Mouse (Mus musculus): Measurements from ENCODE around the gene Sel1l3. TPM values are rescaled to one million over a fixed set of nuclear protein-coding genes. Genes with fewer than 3 reads are reported as not detected.

Gene Sel1l3
- polyA plus RNA-seq, 1 experiment from 2014 or later, result 3.8 TPM

DNA sequence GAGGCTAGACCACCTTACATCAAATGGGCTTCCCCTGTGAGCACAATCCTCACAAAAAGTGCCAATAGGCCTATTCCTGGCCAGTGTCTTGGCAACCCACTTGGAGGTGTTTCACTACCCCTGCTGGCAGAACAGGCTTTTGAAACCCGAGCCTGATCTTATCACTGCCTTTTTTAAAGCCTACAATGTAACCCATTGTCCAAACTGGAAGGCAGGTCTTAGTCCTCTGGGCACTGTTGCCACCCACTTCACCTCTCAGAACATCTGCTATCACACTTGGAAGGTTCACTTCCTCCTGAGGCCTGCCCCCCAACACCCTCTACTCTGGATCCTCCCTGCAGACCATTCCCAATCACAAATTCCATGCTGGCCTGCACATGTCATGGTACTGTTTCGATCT is 27.4 kb upstream of the Sel1l3 start:
- no peak overlapping the region for H3K4me3 ChIP-seq (replicated peaks)
- no peaks in the 10 kb centered on the region for H3K36me3 ChIP-seq
- no peak overlapping the region for H3K9ac ChIP-seq (replicated peaks)
- H3K27ac ChIP-seq, result no peak overlapping the region
- H3K4me2 ChIP-seq (replicated peaks), result no peak overlapping the region
- WGBS, result 60% methylated on average over 2 of the region's 2 CpGs
- ATAC-seq, result no peak
- peaks cover 9% of the 10 kb centered on the region; the same call in 1 of the 2 replicates for H3K27me3 ChIP-seq
- H3K9me3 ChIP-seq, result no peaks in the 10 kb centered on the region
- H3K4me1 ChIP-seq (replicated peaks), result peaks cover 16% of the 10 kb centered on the region

DNA sequence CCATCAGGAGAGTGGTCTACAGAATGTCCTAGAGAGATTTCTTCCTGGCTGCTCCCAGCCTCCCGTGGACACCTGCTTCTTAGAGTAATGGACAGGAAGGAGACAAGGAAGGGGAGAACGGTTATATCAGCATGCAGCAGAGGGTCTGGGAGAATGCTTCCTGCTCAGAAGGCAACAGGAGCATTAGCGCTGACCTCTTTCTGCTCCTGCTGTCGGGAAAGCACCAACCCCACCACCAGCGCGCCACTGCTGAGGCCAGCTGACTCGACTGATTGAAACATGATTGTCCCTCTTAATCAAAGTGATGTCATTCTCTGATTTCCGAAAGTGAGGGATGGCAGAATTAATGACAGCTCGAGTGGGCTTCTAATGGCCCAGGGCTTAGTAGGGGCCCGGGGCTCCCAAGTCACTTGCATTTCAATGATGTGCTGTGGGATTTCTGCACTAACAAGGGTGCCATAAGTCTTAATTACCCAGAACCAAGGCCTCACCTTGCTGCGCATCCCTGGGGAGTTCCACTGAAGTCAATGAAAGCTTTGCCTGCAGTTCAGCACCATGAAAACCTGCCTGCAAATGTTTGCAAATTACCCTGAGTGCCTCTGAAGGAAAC is 26.2 kb upstream of the Sel1l3 start:
- H3K36me3 ChIP-seq, result no peaks in the 10 kb centered on the region

DNA sequence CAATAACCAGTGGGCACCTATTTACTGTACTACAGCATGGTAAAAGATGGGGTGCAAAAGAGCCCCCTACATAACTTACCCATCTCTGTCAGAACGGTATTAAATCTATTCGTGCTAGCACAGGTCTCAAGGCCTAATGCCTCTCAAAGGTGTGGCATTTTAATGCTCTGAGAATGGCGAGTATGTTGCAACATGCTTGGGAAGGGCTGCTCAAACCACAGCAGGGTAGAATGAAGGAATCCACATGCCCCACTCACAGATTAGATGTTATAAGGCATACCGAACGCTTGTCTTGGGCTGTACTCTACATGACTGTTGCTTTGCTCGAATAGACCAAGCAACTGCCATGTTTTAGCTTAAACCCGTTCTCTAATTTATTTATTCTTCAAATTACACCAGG is 25.5 kb upstream of the Sel1l3 start:
- ATAC-seq, result no peak
- H3K36me3 ChIP-seq, result no peaks in the 10 kb centered on the region
- no peak overlapping the region for H3K4me2 ChIP-seq (replicated peaks)
- peaks cover 5% of the 10 kb centered on the region; the same call in 1 of the 2 replicates for H3K27me3 ChIP-seq
- no peak overlapping the region for H3K4me3 ChIP-seq (replicated peaks)
- no peaks in the 10 kb centered on the region for H3K9me3 ChIP-seq
- H3K4me1 ChIP-seq (replicated peaks), result peaks cover 19% of the 10 kb centered on the region
- H3K9ac ChIP-seq (replicated peaks), result no peak overlapping the region
- WGBS, result 91% methylated on average over 7 of the region's 7 CpGs
- H3K27ac ChIP-seq, result no peak overlapping the region

More for the DNA sequence above, 26.2 kb upstream of the Sel1l3 start:
- Histone ChIP-seq H3K27ac (no peak overlapping the region; the same call in 1 of the 2 replicates), H3K4me1 (replicated peaks) (peaks cover 19% of the 10 kb centered on the region), H3K27me3 (peaks cover 5% of the 10 kb centered on the region; the same call in 1 of the 2 replicates), H3K9me3 (no peaks in the 10 kb centered on the region), H3K4me2 (replicated peaks) (no peak overlapping the region), H3K4me3 (replicated peaks) (no peak overlapping the region), H3K9ac (replicated peaks) (no peak overlapping the region)
- ATAC-seq, result peak; percentile 34; the same call in 1 of the 2 replicates
- WGBS, result 39% methylated on average over 11 of the region's 11 CpGs

DNA sequence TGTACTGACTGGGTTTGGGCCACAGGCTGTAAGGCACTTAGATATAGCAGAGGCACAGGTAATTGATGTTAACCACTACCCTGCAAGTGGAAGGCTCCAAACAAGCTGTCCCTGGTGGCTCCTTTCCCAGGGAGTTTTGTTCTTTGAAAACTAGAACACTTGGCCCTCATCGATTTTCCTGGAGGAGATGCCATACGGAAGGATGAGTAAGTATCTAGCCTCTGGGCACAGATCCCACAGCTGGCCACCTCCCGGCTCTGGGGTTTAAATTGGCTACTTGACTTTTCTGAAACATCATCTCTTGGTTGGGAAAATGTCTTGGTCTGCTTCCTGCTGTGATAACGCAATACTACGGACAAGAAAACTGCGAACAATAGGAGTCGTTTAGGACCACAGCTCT is 25.0 kb upstream of the Sel1l3 start:
- H3K4me3 ChIP-seq (replicated peaks), result no peak overlapping the region
- H3K4me1 ChIP-seq (replicated peaks), result peaks cover 19% of the 10 kb centered on the region
- no peak for ATAC-seq
- peaks cover 2% of the 10 kb centered on the region; the same call in 1 of the 2 replicates for H3K27me3 ChIP-seq
- no peaks in the 10 kb centered on the region for H3K9me3 ChIP-seq
- H3K36me3 ChIP-seq, result no peaks in the 10 kb centered on the region
- H3K27ac ChIP-seq, result no peak overlapping the region
- WGBS, result 79% methylated on average over 7 of the region's 7 CpGs
- H3K4me2 ChIP-seq (replicated peaks), result no peak overlapping the region
- H3K9ac ChIP-seq (replicated peaks), result no peak overlapping the region

DNA sequence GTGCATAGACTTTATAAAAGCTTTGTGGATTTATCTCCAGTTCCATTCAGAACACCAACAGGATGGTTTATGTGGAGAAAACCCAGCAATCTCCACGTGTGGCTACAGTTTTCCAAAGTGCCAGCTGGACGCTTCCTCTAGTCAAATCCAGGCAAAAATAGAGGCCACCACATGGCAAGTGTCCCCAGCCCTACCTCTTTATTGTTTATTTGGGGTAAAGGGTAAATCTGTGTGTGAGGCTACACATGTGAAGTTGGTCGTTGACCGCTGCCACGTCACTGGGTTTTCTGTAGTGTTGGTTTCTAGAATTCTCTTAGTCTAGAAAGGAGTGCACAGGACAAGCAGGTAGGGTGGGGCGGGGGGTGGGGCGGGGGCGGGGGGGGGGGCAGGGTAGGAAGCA is 23.0 kb upstream of the Sel1l3 start:
- no peak overlapping the region for H3K4me2 ChIP-seq (replicated peaks)
- no peak overlapping the region for H3K4me3 ChIP-seq (replicated peaks)
- 83% methylated on average over 7 of the region's 8 CpGs for WGBS
- no peak overlapping the region for H3K27ac ChIP-seq
- H3K36me3 ChIP-seq, result no peaks in the 10 kb centered on the region
- peaks cover 19% of the 10 kb centered on the region for H3K4me1 ChIP-seq (replicated peaks)
- H3K27me3 ChIP-seq, result no peaks in the 10 kb centered on the region
- ATAC-seq, result no peak
- no peaks in the 10 kb centered on the region for H3K9me3 ChIP-seq
- no peak overlapping the region for H3K9ac ChIP-seq (replicated peaks)

DNA sequence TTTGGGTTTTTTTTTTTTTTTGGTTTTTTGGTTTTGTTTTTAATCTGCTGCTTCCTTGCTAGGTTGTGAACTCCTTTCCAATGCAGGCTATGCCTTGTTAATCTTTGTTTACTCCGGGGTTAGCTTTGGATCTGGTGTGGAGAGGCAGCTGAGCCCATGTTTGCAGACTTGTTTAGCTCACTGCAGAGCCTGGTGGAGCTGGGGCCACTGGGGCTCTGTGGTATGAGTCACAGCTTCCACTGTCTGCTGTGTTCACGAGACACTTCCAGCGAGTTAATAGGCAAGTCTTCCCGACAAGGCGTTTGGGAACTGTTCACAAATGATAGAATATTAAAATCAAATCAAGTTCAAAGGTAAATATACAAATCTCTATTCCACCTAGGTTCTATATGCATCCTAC is 22.4 kb upstream of the Sel1l3 start:
- 51% methylated on average over 5 of the region's 5 CpGs for WGBS
- Histone ChIP-seq H3K4me1 (replicated peaks) (peaks cover 19% of the 10 kb centered on the region), H3K9ac (replicated peaks) (no peak overlapping the region), H3K9me3 (no peaks in the 10 kb centered on the region), H3K4me3 (replicated peaks) (no peak overlapping the region), H3K36me3 (no peaks in the 10 kb centered on the region), H3K27me3 (no peaks in the 10 kb centered on the region), H3K4me2 (replicated peaks) (no peak overlapping the region), H3K27ac (no peak overlapping the region)
- no peak for ATAC-seq

DNA sequence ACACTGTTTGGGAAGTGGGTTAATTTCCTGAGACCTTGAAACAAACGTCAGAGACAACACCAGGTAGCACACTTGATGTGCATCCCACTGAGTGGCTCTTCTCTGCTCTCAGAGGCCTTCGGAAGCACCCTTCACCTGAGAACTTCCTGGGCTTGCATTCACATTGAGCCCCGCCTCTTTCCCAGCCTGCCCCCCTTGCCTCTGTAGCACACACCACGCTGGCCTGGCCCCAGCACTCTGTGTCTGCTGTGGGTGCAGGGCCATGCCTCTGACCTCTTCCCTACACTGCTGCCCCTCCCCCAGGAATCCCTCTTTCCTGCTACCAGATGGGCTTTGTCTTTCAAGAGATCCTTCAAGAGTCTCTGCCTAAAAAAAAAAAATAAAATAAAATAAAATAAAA is 21.8 kb upstream of the Sel1l3 start:
- H3K36me3 ChIP-seq, result no peaks in the 10 kb centered on the region
- ATAC-seq, result no peak
- peaks cover 19% of the 10 kb centered on the region for H3K4me1 ChIP-seq (replicated peaks)

DNA sequence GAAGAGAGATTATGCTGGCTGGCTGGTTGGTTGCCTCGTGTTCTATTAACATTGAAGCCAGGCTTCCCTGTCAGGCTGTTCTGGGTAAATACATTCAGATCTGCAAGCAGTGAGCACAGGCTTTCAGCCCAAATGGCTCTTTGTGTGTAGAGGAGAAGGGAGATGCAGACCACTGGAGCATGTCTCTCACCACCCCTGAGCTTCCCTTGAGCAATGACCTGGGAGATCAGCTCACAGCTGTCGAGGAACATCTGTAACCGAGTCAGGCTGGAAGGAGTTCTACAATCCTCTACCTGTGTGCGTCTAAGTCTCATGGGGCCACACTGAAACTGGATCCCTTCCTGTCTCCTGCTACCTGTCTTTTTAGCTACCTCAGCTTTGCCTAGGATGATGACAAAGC is 16.8 kb upstream of the Sel1l3 start:
- Histone ChIP-seq H3K4me1 (replicated peaks) (0 out of 2 replicates have a peak, but pooled peaks cover 2% of the 10 kb centered on the region), H3K9ac (replicated peaks) (no peak overlapping the region), H3K4me3 (replicated peaks) (no peak overlapping the region), H3K36me3 (no peaks in the 10 kb centered on the region), H3K9me3 (no peaks in the 10 kb centered on the region), H3K27me3 (no peaks in the 10 kb centered on the region), H3K4me2 (replicated peaks) (no peak overlapping the region), H3K27ac (no peak overlapping the region)
- 64% methylated on average over 4 of the region's 4 CpGs for WGBS
- no peak for ATAC-seq

More for the DNA sequence above, 21.8 kb upstream of the Sel1l3 start:
- H3K4me2 ChIP-seq (replicated peaks), result no peak overlapping the region
- H3K4me3 ChIP-seq (replicated peaks), result no peak overlapping the region
- no peak overlapping the region for H3K9ac ChIP-seq (replicated peaks)
- H3K27ac ChIP-seq, result no peak overlapping the region
- WGBS, result 31% methylated on average over 4 of the region's 4 CpGs
- H3K9me3 ChIP-seq, result no peaks in the 10 kb centered on the region
- no peaks in the 10 kb centered on the region for H3K27me3 ChIP-seq

DNA sequence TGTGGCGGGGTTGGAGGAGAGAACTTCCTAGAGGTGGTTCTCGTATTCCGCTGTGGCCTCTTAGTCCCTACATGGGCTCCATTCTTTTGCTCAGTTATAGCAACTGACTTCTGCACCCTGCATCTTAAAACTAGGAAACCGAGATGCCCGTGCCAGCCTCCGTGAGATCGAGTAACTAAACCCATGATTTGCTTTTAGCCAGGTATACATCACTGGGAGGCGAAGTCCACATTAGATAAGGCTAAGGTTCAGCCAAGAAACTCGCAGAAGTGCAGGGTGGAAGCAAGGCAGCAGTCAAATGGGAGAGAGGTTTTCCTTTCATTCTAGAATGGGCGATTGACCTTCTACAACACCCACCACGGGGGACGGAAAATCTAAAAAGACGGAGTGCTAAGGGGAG is 11.7 kb upstream of the Sel1l3 start:
- Histone ChIP-seq H3K4me3 (replicated peaks) (no peak overlapping the region), H3K27me3 (no peaks in the 10 kb centered on the region), H3K4me1 (replicated peaks) (0 out of 2 replicates have a peak, but pooled peaks cover 3% of the 10 kb centered on the region), H3K36me3 (no peaks in the 10 kb centered on the region), H3K4me2 (replicated peaks) (no peak overlapping the region), H3K27ac (no peak overlapping the region), H3K9ac (replicated peaks) (no peak overlapping the region), H3K9me3 (no peaks in the 10 kb centered on the region)
- 93% methylated on average over 13 of the region's 13 CpGs for WGBS
- no peak for ATAC-seq

DNA sequence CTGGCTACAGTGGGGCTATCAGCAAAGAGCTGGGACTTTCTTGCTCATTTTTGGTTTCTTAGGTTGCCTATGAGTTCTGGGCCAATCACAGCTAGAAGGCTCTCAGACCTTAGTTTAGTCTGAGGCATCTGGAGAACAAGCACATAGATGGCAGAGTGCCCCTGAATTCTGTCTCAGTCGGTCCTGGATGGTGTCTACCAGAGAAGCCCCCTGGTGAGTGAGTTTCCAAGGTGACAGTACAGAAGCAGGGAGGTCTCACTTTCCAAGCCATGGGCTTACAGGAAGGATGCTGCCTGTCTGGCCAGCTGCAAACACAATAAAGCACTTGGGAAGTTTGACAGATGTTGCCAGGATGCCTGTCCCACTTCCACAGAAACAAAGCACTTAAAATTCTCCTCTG is 1.1 kb upstream of the Sel1l3 start:
- Histone ChIP-seq H3K4me2 (replicated peaks) (peak overlapping the region; percentile 95; the same call in 1 of the 2 replicates), H3K4me3 (replicated peaks) (no peak overlapping the region)

DNA sequence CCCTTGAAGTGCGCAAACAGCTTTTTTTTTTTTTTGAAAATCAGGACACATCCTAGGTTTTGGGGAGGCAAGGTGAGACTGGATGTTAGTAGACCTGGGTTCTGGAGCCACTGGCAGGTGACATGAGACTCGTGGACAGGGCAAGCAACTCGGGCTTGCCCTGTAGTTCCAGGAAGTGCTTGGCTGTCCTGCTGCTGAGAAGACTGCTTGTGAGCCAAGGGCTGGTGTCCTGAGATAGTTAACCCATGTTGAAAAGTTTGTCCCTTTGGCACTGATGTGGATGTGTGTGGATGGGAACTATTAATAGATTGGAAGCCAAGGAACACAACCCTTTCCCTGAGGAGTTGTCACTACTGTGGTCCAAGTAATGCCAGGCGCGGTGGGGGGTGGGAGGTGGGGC is 635 bp upstream of the Sel1l3 start:
- Histone ChIP-seq H3K27me3 (peaks cover 25% of the 10 kb centered on the region), H3K9ac (replicated peaks) (no peak overlapping the region), H3K9me3 (no peaks in the 10 kb centered on the region), H3K27ac (no peak overlapping the region), H3K4me2 (replicated peaks) (peak overlapping the region; percentile 95), H3K36me3 (no peaks in the 10 kb centered on the region), H3K4me1 (replicated peaks) (peaks cover 36% of the 10 kb centered on the region), H3K4me3 (replicated peaks) (peak overlapping the region; percentile 61)
- ATAC-seq, result peak; percentile 32
- WGBS, result 7% methylated on average over 5 of the region's 5 CpGs

More for the DNA sequence above, 1.1 kb upstream of the Sel1l3 start:
- H3K9me3 ChIP-seq, result no peaks in the 10 kb centered on the region
- no peaks in the 10 kb centered on the region for H3K36me3 ChIP-seq
- ATAC-seq, result no peak
- H3K4me1 ChIP-seq (replicated peaks), result peaks cover 32% of the 10 kb centered on the region
- no peak overlapping the region; the same call in 1 of the 2 replicates for H3K27ac ChIP-seq
- peaks cover 25% of the 10 kb centered on the region for H3K27me3 ChIP-seq
- 0% methylated on average over 1 of the region's 1 CpGs for WGBS
- H3K9ac ChIP-seq (replicated peaks), result no peak overlapping the region

DNA sequence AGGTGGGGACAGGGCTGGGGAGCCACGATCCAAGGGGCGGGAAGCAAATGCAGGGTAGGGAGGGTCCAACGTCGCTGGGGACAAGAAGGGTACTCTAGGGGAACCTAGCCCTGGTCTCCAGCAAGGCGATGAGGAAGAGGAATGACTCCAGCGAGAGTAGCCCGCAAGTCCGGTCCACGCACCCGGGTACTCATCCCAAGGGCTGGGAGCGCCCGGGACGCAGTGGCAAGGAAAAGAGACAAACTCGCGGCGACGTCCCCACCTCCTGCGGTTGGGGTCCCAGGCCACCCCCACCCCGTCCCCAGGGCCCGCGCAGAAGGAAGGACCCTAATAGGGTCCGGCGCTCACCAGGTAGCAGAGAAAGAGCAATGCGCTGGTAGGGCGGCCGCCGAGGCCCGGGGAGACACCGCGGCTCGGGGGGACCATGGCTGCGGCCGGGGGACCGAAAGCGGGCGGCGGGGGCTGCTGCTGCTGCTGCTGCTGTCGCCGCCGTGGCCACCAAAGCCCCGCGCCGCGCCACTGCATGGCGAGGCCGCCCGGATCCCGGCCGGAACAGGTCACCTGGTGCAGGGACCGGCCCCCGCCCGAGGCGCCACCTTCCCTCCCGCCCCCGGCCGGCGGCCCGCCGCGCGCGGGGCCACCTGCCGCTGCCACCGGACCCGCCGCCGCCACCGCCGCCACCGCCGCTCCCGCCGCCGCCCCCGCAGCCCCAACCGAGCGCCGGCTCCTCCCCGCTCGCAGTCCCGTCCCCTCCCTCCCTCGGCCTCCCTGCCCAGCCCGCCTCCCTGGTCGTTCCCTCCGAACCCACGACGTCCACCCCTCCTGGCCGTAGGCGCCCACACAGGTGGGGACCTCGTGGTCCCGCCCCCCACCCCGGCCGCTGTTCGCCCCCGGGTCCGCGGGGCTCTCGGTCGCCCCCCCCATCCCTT is 681 bp downstream of the Sel1l3 start:
- Histone ChIP-seq H3K27me3 (peaks cover 25% of the 10 kb centered on the region), H3K27ac (peak overlapping the region; percentile 15), H3K9ac (replicated peaks) (peak overlapping the region; percentile 77), H3K9me3 (no peaks in the 10 kb centered on the region), H3K36me3 (no peaks in the 10 kb centered on the region), H3K4me3 (replicated peaks) (peak overlapping the region; percentile 61), H3K4me2 (replicated peaks) (peak overlapping the region; percentile 95), H3K4me1 (replicated peaks) (peaks cover 37% of the 10 kb centered on the region)
- ATAC-seq, result peak; percentile 67
- WGBS, result under 1% methylated on average over 49 of the region's 99 CpGs
